Mouse (Mus musculus): ENCODE measurements at regions not wholly inside any gene's neighbourhood (a gene's known extent, or its start where the extent isn't known, plus 50 kb on each side); places are given as distances from the start of the nearest gene placed in this dataset.

DNA sequence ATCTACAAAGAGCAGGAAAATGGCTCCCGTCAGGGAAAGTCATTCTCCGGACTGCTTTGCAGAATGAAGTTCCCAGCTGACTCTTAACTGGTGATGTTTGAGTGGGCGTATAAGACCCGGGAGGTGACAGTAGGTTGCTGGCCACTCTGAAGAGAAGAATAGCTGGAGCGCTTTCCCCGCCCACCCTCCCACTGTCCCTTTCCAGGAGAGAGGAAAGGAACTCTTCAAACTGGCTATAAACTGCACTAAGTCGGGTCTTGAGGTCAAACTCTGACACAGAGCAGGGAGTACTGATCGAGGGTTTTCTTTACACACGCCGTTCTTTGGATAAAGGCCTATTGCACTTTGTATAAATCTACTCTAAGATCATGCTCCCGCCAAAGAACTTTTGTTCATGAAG lies 83.4 kb upstream of the Tenm3 start:
- TF ChIP-seq MAX (IDR thresholded peaks at IDR 0.05; ENCODE audit: low read depth) (no peak), POLR2AphosphoS2 (IDR thresholded peaks at IDR 0.05; ENCODE audit: insufficient read length, low read depth) (no peak), SRF (IDR thresholded peaks at IDR 0.05; ENCODE audit: control insufficient read depth, insufficient read length, low read depth) (no peak), USF1 (IDR thresholded peaks at IDR 0.05; ENCODE audit: low read depth) (no peak), TCF3 (IDR thresholded peaks at IDR 0.05; ENCODE audit: insufficient read length, low read depth) (no peak), CEBPB (IDR thresholded peaks at IDR 0.05; ENCODE audit: insufficient read depth, poor library complexity, severe bottlenecking) (no peak), MYOG (IDR thresholded peaks at IDR 0.05; ENCODE audit: control insufficient read depth in 1 of 3, insufficient read depth in 1 of 3, insufficient read length in 2 of 3, low read depth in 2 of 3) (no peak), REST (IDR thresholded peaks at IDR 0.05; ENCODE audit: insufficient read depth, insufficient read length) (no peak), MYOD1 (IDR thresholded peaks at IDR 0.05; ENCODE audit: control insufficient read depth in 1 of 3, insufficient read length in 2 of 3, low read depth in 2 of 3) (no peak)
- no peak overlapping the region for H3ac ChIP-seq (ENCODE audit: control insufficient read depth, insufficient read length)
- no peak overlapping the region for H3K4me3 ChIP-seq
- no peaks in the 10 kb centered on the region for H3K79me2 ChIP-seq (ENCODE audit: control insufficient read depth, insufficient read depth)
- no peaks in the 10 kb centered on the region for H3K27me3 ChIP-seq (ENCODE audit: control insufficient read depth, insufficient read depth, insufficient read length)
- H3K4me2 ChIP-seq (ENCODE audit: low read depth): no peak overlapping the region
- no peaks in the 10 kb centered on the region for H3K36me3 ChIP-seq (ENCODE audit: control insufficient read depth, insufficient read depth)

DNA sequence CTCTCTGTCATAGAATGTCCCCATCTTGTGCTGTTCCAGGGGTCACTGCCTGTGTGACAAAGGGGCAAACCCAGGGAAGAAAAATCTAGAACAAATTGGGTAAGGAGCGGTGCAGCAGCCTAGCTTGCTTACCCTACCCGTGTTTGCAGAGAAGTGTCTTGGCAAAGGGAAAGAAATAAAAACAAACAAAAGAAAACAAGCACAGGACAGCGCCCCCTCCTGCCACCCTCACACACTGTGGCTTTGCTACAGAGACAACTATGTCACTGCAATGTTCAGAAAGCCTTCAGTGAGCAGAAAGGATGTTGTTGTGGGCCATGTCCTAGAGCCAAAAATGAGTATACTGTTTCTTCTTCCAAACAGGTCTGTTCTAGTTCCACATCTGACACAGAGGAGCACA lies 71.5 kb upstream of the Tenm3 start:
- H3K4me2 ChIP-seq (ENCODE audit: low read depth): no peak overlapping the region
- no peak overlapping the region for H3ac ChIP-seq (ENCODE audit: control insufficient read depth, insufficient read length)
- H3K27me3 ChIP-seq (ENCODE audit: control insufficient read depth, insufficient read depth, insufficient read length): no peaks in the 10 kb centered on the region
- H3K36me3 ChIP-seq (ENCODE audit: control insufficient read depth, insufficient read depth): no peaks in the 10 kb centered on the region
- no peaks in the 10 kb centered on the region for H3K79me2 ChIP-seq (ENCODE audit: control insufficient read depth, insufficient read depth)
- no peak overlapping the region for H3K4me3 ChIP-seq
- TF ChIP-seq TCF12 (IDR thresholded peaks at IDR 0.05; ENCODE audit: insufficient read depth, poor library complexity, severe bottlenecking) (no peak), MAX (IDR thresholded peaks at IDR 0.05; ENCODE audit: low read depth) (no peak), SRF (IDR thresholded peaks at IDR 0.05; ENCODE audit: control insufficient read depth, insufficient read length, low read depth) (no peak), POLR2A (IDR thresholded peaks at IDR 0.05; ENCODE audit: insufficient read length, low read depth) (no peak), POLR2AphosphoS2 (IDR thresholded peaks at IDR 0.05; ENCODE audit: insufficient read length, low read depth) (no peak), TCF3 (IDR thresholded peaks at IDR 0.05; ENCODE audit: insufficient read length, low read depth) (no peak), REST (IDR thresholded peaks at IDR 0.05; ENCODE audit: insufficient read depth, insufficient read length) (no peak), MYOD1 (IDR thresholded peaks at IDR 0.05; ENCODE audit: control insufficient read depth in 1 of 3, insufficient read length in 2 of 3, low read depth in 2 of 3) (no peak), CEBPB (IDR thresholded peaks at IDR 0.05; ENCODE audit: insufficient read depth, poor library complexity, severe bottlenecking) (no peak), MYOG (IDR thresholded peaks at IDR 0.05; ENCODE audit: control insufficient read depth in 1 of 3, insufficient read depth in 1 of 3, insufficient read length in 2 of 3, low read depth in 2 of 3) (no peak), E2F4 (IDR thresholded peaks at IDR 0.05; ENCODE audit: insufficient read depth) (no peak), USF1 (IDR thresholded peaks at IDR 0.05; ENCODE audit: low read depth) (no peak)

GRCm38 (mm10) chr8:48912842-48913241 lies 69.1 kb upstream of the Tenm3 start:
- no peaks in the 10 kb centered on the region for H3K36me3 ChIP-seq (ENCODE audit: control insufficient read depth, insufficient read depth)
- no peak overlapping the region for H3K4me3 ChIP-seq
- H3K4me2 ChIP-seq (ENCODE audit: low read depth): no peak overlapping the region
- H3K79me2 ChIP-seq (ENCODE audit: control insufficient read depth, insufficient read depth): no peaks in the 10 kb centered on the region
- H3K27me3 ChIP-seq (ENCODE audit: control insufficient read depth, insufficient read depth, insufficient read length): no peaks in the 10 kb centered on the region
- no peak for TF ChIP-seq MYOD1 (IDR thresholded peaks at IDR 0.05; ENCODE audit: control insufficient read depth in 1 of 3, insufficient read length in 2 of 3, low read depth in 2 of 3)
- TF ChIP-seq POLR2A (IDR thresholded peaks at IDR 0.05; ENCODE audit: insufficient read length, low read depth): no peak
- no peak for TF ChIP-seq REST (IDR thresholded peaks at IDR 0.05; ENCODE audit: insufficient read depth, insufficient read length)
- TF ChIP-seq MAX (IDR thresholded peaks at IDR 0.05; ENCODE audit: low read depth): no peak
- TF ChIP-seq TCF3 (IDR thresholded peaks at IDR 0.05; ENCODE audit: insufficient read length, low read depth): no peak
- no peak for TF ChIP-seq USF1 (IDR thresholded peaks at IDR 0.05; ENCODE audit: low read depth)
- TF ChIP-seq E2F4 (IDR thresholded peaks at IDR 0.05; ENCODE audit: insufficient read depth): no peak
- no peak for TF ChIP-seq SRF (IDR thresholded peaks at IDR 0.05; ENCODE audit: control insufficient read depth, insufficient read length, low read depth)
- TF ChIP-seq MYOG (IDR thresholded peaks at IDR 0.05; ENCODE audit: control insufficient read depth in 1 of 3, insufficient read depth in 1 of 3, insufficient read length in 2 of 3, low read depth in 2 of 3): no peak
- no peak for TF ChIP-seq CEBPB (IDR thresholded peaks at IDR 0.05; ENCODE audit: insufficient read depth, poor library complexity, severe bottlenecking)
- TF ChIP-seq TCF12 (IDR thresholded peaks at IDR 0.05; ENCODE audit: insufficient read depth, poor library complexity, severe bottlenecking): no peak
- no peak for TF ChIP-seq POLR2AphosphoS2 (IDR thresholded peaks at IDR 0.05; ENCODE audit: insufficient read length, low read depth)
- no peak overlapping the region for H3ac ChIP-seq (ENCODE audit: control insufficient read depth, insufficient read length)

GRCm38 (mm10) chr8:48901668-48902406 lies 58.1 kb upstream of the Tenm3 start:
- Histone ChIP-seq H3K79me2 (ENCODE audit: control insufficient read depth, insufficient read depth) (no peaks in the 10 kb centered on the region), H3K27me3 (ENCODE audit: control insufficient read depth, insufficient read depth, insufficient read length) (no peaks in the 10 kb centered on the region), H3K4me2 (ENCODE audit: low read depth) (no peak overlapping the region), H3K36me3 (ENCODE audit: control insufficient read depth, insufficient read depth) (no peaks in the 10 kb centered on the region), H3K4me3 (no peak overlapping the region), H3ac (ENCODE audit: control insufficient read depth, insufficient read length) (no peak overlapping the region)
- TF ChIP-seq USF1 (IDR thresholded peaks at IDR 0.05; ENCODE audit: low read depth): no peak
- no peak for TF ChIP-seq POLR2AphosphoS2 (IDR thresholded peaks at IDR 0.05; ENCODE audit: insufficient read length, low read depth)
- TF ChIP-seq SRF (IDR thresholded peaks at IDR 0.05; ENCODE audit: control insufficient read depth, insufficient read length, low read depth): no peak
- no peak for TF ChIP-seq MYOD1 (IDR thresholded peaks at IDR 0.05; ENCODE audit: control insufficient read depth in 1 of 3, insufficient read length in 2 of 3, low read depth in 2 of 3)
- TF ChIP-seq TCF12 (IDR thresholded peaks at IDR 0.05; ENCODE audit: insufficient read depth, poor library complexity, severe bottlenecking): no peak
- TF ChIP-seq REST (IDR thresholded peaks at IDR 0.05; ENCODE audit: insufficient read depth, insufficient read length): no peak
- TF ChIP-seq MAX (IDR thresholded peaks at IDR 0.05; ENCODE audit: low read depth): no peak
- TF ChIP-seq MYOG (IDR thresholded peaks at IDR 0.05; ENCODE audit: control insufficient read depth in 1 of 3, insufficient read depth in 1 of 3, insufficient read length in 2 of 3, low read depth in 2 of 3): no peak
- TF ChIP-seq TCF3 (IDR thresholded peaks at IDR 0.05; ENCODE audit: insufficient read length, low read depth): no peak
- no peak for TF ChIP-seq E2F4 (IDR thresholded peaks at IDR 0.05; ENCODE audit: insufficient read depth)
- TF ChIP-seq POLR2A (IDR thresholded peaks at IDR 0.05; ENCODE audit: insufficient read length, low read depth): no peak
- no peak for TF ChIP-seq CEBPB (IDR thresholded peaks at IDR 0.05; ENCODE audit: insufficient read depth, poor library complexity, severe bottlenecking)

All from myocyte (in vitro differentiated cells).